Mouse (Mus musculus): ENCODE results near the gene Limk1. TPM values are rescaled to one million over a fixed set of nuclear protein-coding genes. Genes with fewer than 3 reads are reported as not detected.

Limk1 gene
- 6.9 and 8.4 TPM in 2 replicates for total RNA-seq (2014; fragmentation: Nextera tagmentation)
- 3.3 and 3.8 TPM in 2 replicates for total RNA-seq (2017)

- ATAC-seq (replicated peaks; ENCODE audit: low FRiP score, low TSS enrichment, poor library complexity, severe bottlenecking), result no peak
Measured at GRCm38 (mm10) chr5:134688086-134688717, at the start of gene Limk1. Limk1 (minus strand) TSS chr5:134688598.

- ATAC-seq (replicated peaks; ENCODE audit: low FRiP score, low TSS enrichment, poor library complexity, severe bottlenecking), result no peak
Measured at GRCm38 (mm10) chr5:134734920-134735319, 46.5 kb upstream of the Limk1 start.

DNA sequence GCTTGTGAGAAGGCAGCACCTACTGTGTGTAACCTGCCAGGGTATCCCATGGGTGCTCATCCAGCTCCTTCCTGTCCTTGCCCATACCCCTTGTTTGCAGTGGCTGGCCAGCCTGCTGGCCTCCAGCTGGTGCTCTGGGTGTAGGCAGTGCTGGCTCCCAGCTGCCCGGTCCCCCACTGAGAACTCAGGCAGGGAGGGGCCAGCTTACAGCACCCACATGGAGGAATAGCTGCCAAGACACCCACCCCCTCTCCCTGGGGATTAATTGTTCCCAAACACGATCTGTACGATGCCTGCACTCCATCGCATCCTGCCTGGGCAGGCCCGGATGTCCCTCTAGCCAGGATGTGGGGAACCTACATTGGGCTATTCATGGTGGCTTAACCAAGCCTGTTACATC is 45.7 kb upstream of the Limk1 start:
- ATAC-seq (replicated peaks; ENCODE audit: low FRiP score, low TSS enrichment, poor library complexity, severe bottlenecking), result no peak

GRCm38 (mm10) chr5:134733241-134733640 is 44.8 kb upstream of the Limk1 start:
- no peak for ATAC-seq (replicated peaks; ENCODE audit: low FRiP score, low TSS enrichment, poor library complexity, severe bottlenecking)

- ATAC-seq (replicated peaks; ENCODE audit: low FRiP score, low TSS enrichment, poor library complexity, severe bottlenecking), result no peak
Measured at GRCm38 (mm10) chr5:134729124-134729523, 40.7 kb upstream of the Limk1 start.

GRCm38 (mm10) chr5:134728535-134728934 is 40.1 kb upstream of the Limk1 start:
- ATAC-seq (replicated peaks; ENCODE audit: low FRiP score, low TSS enrichment, poor library complexity, severe bottlenecking), result no peak

- ATAC-seq (replicated peaks; ENCODE audit: low FRiP score, low TSS enrichment, poor library complexity, severe bottlenecking), result no peak
Measured at GRCm38 (mm10) chr5:134727001-134727639, 38.7 kb upstream of the Limk1 start.

- no peak for ATAC-seq (replicated peaks; ENCODE audit: low FRiP score, low TSS enrichment, poor library complexity, severe bottlenecking)
Measured at GRCm38 (mm10) chr5:134725299-134725698, 36.9 kb upstream of the Limk1 start.

- no peak for ATAC-seq (replicated peaks; ENCODE audit: low FRiP score, low TSS enrichment, poor library complexity, severe bottlenecking)
Measured at GRCm38 (mm10) chr5:134720058-134720457, 31.7 kb upstream of the Limk1 start.

DNA sequence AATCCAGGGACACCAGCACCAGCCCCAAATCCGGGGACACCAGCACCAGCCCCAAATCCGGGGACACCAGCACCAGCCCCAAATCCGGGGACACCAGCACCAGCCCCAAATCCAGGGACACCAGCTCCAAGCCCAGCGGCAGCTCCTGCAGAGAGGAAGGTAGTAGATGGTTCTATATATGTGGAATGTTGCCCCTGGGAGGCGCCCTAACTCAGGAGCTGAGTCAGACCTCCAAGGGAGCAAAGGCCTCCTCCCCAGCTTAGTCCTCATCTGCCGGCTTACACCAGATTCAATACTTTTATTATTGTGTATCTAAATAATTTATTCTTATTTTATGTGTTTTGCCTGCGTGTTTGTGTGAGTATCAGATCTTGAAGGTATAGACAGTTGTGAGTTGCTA is 22.7 kb upstream of the Limk1 start:
- ATAC-seq (replicated peaks; ENCODE audit: low FRiP score, low TSS enrichment, poor library complexity, severe bottlenecking), result no peak; the same call in 1 of the 2 replicates

DNA sequence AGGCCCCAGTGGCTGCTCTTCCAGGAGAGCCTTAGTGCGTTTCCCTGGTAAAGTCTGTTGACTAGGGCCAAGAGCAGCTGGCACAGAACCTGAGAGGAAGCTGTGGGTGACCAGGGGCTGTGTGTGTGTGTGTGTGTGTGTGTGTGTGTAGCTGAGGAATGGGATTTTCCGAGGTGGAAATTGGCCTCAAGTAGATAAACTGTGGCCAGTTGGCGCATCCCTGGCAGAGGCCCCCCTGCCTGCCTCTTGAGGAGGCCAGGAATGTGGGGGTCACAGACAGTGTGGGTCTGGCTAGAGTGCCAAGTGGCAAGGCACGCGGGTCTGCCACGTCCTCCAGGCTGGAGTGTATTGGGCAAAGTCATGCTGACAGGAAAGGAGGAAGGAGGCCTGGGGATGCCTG is 20.9 kb upstream of the Limk1 start:
- no peak for ATAC-seq (replicated peaks; ENCODE audit: low FRiP score, low TSS enrichment, poor library complexity, severe bottlenecking)

- peak; percentile 87 for ATAC-seq (replicated peaks; ENCODE audit: low FRiP score, low TSS enrichment, poor library complexity, severe bottlenecking)
Measured at GRCm38 (mm10) chr5:134704157-134704556, 15.8 kb upstream of the Limk1 start.

DNA sequence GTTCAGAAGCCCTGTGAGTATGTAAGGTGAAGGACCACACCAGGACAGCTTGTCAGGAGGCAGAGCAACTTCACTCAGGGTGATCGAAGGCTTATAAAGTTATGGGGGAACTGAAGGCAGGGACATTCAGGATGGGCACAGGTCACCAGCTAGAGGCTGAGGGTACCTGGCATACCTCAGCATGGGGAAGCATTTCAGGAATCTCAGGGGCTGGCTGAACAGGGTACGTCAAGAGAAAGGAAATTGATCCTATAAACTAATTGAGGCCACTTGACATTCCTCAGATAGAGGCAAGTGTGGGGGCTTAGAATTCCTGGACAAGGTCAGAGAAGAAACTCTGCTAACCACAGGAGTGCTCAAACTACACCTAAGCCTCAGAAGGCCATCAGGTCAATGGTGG is 7.1 kb upstream of the Limk1 start:
- no peak; the same call in 1 of the 2 replicates for ATAC-seq (replicated peaks; ENCODE audit: low FRiP score, low TSS enrichment, poor library complexity, severe bottlenecking)

DNA sequence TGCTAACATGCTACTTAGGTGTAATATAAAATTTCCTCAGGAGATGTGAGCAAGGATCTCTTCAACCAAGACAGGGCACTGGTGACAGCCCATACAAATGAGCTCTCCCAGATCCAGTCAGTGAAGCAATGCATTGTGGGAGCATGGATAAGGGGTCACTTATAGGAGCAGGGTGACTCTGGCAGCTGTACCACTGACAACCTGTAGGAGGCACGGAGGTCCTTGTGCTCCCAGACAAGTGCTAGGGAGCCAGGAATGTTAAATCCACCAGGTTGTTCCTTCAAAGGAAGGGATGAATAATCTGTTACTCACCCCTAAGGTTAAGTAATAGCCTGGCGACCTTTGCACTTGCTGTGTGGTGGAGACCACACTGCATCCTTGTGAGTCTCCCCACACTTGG is 6.7 kb upstream of the Limk1 start:
- peak; percentile 77 for ATAC-seq (replicated peaks; ENCODE audit: low FRiP score, low TSS enrichment, poor library complexity, severe bottlenecking)

- ATAC-seq (replicated peaks; ENCODE audit: low FRiP score, low TSS enrichment, poor library complexity, severe bottlenecking), result no peak
Measured at GRCm38 (mm10) chr5:134692704-134693103, 4.3 kb upstream of the Limk1 start.

GRCm38 (mm10) chr5:134688718-134689284 is 403 bp upstream of the Limk1 start:
- peak; percentile 93 for ATAC-seq (replicated peaks; ENCODE audit: low FRiP score, low TSS enrichment, poor library complexity, severe bottlenecking)

GRCm38 (mm10) chr5:134687187-134687586 is 1.2 kb downstream of the Limk1 start:
- no peak for ATAC-seq (replicated peaks; ENCODE audit: low FRiP score, low TSS enrichment, poor library complexity, severe bottlenecking)

DNA sequence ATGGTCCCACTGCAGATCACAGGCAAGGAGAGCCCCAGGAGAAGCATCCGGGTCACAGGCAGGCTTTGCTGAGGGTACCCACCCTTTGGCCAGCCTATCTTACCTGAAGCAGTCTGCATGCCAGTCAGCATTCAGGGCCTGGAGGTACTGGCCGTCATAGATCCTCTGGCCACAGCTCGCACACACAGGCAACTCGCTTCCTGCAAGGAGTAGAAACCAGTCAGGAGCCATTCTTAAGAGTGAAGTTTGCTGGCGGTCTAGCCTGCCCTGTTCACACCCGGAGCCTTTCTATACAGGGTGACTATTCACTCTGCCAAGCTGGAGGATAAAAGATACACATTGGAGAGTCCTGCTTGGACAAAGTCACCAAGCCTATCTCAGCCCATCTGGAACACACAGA is 1.9 kb downstream of the Limk1 start:
- no peak for ATAC-seq (replicated peaks; ENCODE audit: low FRiP score, low TSS enrichment, poor library complexity, severe bottlenecking)

- ATAC-seq (replicated peaks; ENCODE audit: low FRiP score, low TSS enrichment, poor library complexity, severe bottlenecking), result no peak
Measured at GRCm38 (mm10) chr5:134684398-134684797, 4.0 kb downstream of the Limk1 start.

DNA sequence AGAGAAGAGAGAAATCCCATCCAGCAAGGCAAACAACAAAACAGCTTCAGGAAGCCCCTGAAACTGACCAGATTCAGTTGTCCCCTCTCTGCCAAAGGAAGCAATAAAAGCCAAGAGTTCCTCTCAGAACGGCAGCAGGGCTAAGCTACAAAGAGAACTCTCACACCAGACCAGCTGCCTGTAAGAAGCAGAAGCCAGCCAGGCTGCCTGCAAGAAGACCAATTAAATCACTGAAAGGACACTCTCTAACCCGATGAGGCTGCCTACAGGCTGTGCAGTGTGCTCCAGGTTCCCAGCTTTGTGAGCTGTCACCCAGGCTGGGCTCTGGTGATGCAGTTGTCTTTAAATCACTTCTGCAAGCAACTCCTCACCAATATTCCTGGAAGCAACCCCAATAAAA is 4.6 kb downstream of the Limk1 start:
- ATAC-seq (replicated peaks; ENCODE audit: low FRiP score, low TSS enrichment, poor library complexity, severe bottlenecking), result no peak

DNA sequence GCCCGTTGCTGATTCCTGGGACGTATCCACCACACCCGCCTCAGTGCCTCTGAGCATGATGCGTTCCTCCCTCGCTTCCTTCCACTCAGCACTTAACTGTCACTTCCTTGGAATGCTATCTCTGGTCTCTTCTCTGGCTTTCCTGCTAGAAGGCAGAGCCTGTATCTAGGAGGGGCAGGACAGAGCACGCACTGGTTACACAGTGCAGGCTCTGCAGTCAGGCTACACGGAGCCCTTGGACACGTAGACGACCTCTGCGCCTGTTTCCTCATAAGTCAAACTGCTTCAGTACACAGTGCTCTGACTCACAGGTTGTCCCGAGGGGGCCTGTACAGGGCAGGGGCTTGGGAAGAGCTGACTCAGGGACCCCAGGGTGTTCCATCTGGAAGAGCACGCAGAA is 8.2 kb downstream of the Limk1 start:
- ATAC-seq (replicated peaks; ENCODE audit: low FRiP score, low TSS enrichment, poor library complexity, severe bottlenecking), result no peak
